Mouse (Mus musculus) ES-E14 (cell line): ENCODE results near the gene Fgr.

Experiments used
- HCFC1 ChIP-seq: IDR thresholded peaks from 2 replicates; pipeline ENCODE4 v1.6.1; 2012; ENCODE audit warnings: low read length, inconsistent platforms, borderline replicate concordance; ENCODE audit not compliant: insufficient read depth
- MAFK ChIP-seq: IDR thresholded peaks from 2 replicates; pipeline ENCODE4 v1.6.1; 2014; ENCODE audit warnings: mild to moderate bottlenecking, low read depth, low read length, inconsistent platforms; ENCODE audit not compliant: insufficient read depth
- ZNF384 ChIP-seq: IDR thresholded peaks from 2 replicates; pipeline ENCODE4 v1.6.1; 2012; ENCODE audit warnings: low read depth, low read length, inconsistent platforms

GRCm38 (mm10) chr4:133044647-133045094, 70.8 kb downstream of the Fgr start:
- TF ChIP-seq HCFC1 (no peak), ZNF384 (no peak), MAFK (no peak)
